Mouse (Mus musculus): Measurements from ENCODE around the gene Gnpnat1. TPM values are rescaled to one million over a fixed set of nuclear protein-coding genes. Genes with fewer than 3 reads are reported as not detected.

The Gnpnat1 gene
- polyA plus RNA-seq, 1 experiment from 2014 or later = 55.6 TPM

DNA sequence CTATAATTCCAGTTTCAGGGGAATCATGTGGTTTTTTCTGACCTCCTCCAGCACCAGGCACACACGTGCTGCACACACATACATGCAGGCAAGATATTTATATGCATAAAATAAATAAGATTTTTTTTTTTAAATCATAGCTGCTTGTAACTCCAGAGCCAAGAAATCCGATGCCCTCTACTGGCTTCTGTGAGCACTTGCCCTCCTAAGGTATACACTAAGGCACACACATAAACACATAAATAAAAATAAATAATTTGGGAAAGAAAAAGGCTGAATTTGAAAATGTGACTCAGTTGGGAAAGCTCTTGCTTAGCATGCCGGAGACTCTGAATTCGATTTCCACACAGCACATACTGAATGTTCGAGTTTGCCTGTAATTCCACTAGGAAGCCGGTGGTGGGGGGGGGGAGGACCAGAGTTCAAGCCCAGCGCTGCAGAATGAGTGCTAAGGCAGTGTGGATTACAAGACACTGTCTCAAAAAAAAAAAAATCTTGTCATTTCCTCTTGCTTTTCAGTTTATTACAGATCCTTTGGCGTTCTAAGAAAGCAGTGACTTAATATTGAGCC, 75.6 kb downstream of the Gnpnat1 start:
- H3K27me3 ChIP-seq = no peaks in the 10 kb centered on the region
- 14% methylated on average over 8 of the region's 8 CpGs for WGBS
- peak overlapping the region; percentile 64 for H3K4me2 ChIP-seq
- peak; percentile 27 for ATAC-seq (replicated peaks; ENCODE audit: low FRiP score)
- 0 out of 2 replicates have a peak overlapping the region, but pooled peaks have one; percentile 35 for H3K27ac ChIP-seq
- peak overlapping the region; percentile 94 for H3K4me3 ChIP-seq (replicated peaks)
- H3K4me1 ChIP-seq = peaks cover 9% of the 10 kb centered on the region
- H3K36me3 ChIP-seq = peaks cover 30% of the 10 kb centered on the region
- no peak overlapping the region for H3K9ac ChIP-seq
- H3K9me3 ChIP-seq (replicated peaks) = no peaks in the 10 kb centered on the region

GRCm38 (mm10) chr14:45328072-45328713, 76.5 kb downstream of the Gnpnat1 start:
- Histone ChIP-seq H3K27me3 (no peaks in the 10 kb centered on the region), H3K36me3 (peaks cover 23% of the 10 kb centered on the region), H3K4me3 (replicated peaks) (no peak overlapping the region), H3K9me3 (replicated peaks) (no peaks in the 10 kb centered on the region), H3K27ac (no peak overlapping the region), H3K4me2 (no peak overlapping the region), H3K4me1 (peaks cover 9% of the 10 kb centered on the region), H3K9ac (no peak overlapping the region)
- WGBS = 92% methylated on average over 4 of the region's 4 CpGs
- no peak for ATAC-seq (replicated peaks; ENCODE audit: low FRiP score)

Small RNA genes lying within 50 kb of the gene (microRNA-seq; reads per million reads assigned to microRNA genes)
- not detected for gene Gm25353

Other genes with a start within 250 kb of the Gnpnat1 start
- 1.7 and 1.8 TPM in 2 replicates for gene Gpr137c, start 185.2 kb downstream of the Gnpnat1 start, polyA plus RNA-seq (2015; fragmentation: Nextera tagmentation; extraction: Ambion mirVana)
- gene Txndc16, start 184.6 kb downstream of the Gnpnat1 start, polyA plus RNA-seq (2015; fragmentation: Nextera tagmentation; extraction: Ambion mirVana) = 13.4 and 13.8 TPM in 2 replicates
- gene Ero1l, start 86.1 kb downstream of the Gnpnat1 start, polyA plus RNA-seq (2015; fragmentation: Nextera tagmentation; extraction: Ambion mirVana) = 30.0 and 33.5 TPM in 2 replicates
- gene Psmc6, start 75.1 kb downstream of the Gnpnat1 start, polyA plus RNA-seq (2015; fragmentation: Nextera tagmentation; extraction: Ambion mirVana) = 153 and 164 TPM in 2 replicates
- gene Styx, start 53.8 kb downstream of the Gnpnat1 start, polyA plus RNA-seq (2015; fragmentation: Nextera tagmentation; extraction: Ambion mirVana) = 57.0 and 69.9 TPM in 2 replicates
- 168 and 181 TPM in 2 replicates for gene Fermt2, start 125.2 kb upstream of the Gnpnat1 start, polyA plus RNA-seq (2015; fragmentation: Nextera tagmentation; extraction: Ambion mirVana)